Comparison of ENCODE assay signal across 13 mouse cellular contexts in the genomic region with DNA sequence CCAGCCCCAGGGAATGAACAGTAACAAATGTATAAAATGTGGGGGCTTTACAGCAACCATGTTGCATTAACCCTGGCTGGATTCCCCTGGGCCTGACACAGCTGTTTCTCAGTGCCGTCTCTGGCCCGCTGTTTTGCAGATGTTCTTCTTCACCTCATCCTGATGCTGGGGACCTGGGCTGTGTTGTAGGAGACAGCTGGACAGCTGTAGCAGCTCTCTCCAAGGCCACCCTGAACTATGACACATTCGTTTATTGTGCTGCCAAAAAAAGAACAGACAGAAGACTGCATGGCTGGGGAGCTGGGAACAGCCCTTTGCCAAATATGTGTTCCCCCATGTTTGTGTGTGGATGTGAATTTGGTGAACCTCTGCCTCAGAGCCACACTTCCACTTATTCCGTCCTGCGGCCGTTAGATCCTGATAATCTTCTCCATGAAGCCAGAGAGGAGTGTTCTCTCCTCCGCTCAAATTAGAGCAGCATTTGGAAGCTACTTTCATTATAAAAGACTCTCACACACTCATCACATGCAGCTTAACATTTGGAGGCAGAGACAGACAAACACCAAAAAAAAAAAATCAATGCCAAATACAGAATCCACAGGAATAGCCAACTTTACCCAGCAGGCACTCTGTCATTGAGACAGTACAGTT. TPM values are rescaled to one million over a fixed set of nuclear protein-coding genes. Genes with fewer than 3 reads are reported as not detected.
DNase-seq lines count a peak whose midpoint lies in the region; ATAC-seq and TF ChIP-seq lines count a peak whose summit lies in the region.
"Had no signal": no experiment of that assay in that cellular context is flagged by ENCODE, and none has a peak within 500 bp of the region (broad histone marks: within the 10 kb centered on the region; RNA-seq: fewer than 3 reads in every experiment).

No protein-coding gene starts in this region.

- no peak for TF ChIP-seq POLR2A in heart, adult 2 months (IDR thresholded peaks at IDR 0.05; ENCODE audit: insufficient read depth, low read depth, low read length)
- TF ChIP-seq POLR2A in cerebellum, adult 2 months (IDR thresholded peaks at IDR 0.05; ENCODE audit: borderline replicate concordance, insufficient read depth, low read length) = no peak

- peak; percentile 66 for TF ChIP-seq EP300 in heart, adult 2 months (IDR thresholded peaks at IDR 0.05; ENCODE audit: insufficient read depth, low read depth, low read length)
- TF ChIP-seq EP300 in liver, postnatal 0 days (IDR thresholded peaks at IDR 0.05; ENCODE audit: low read depth) = no peak

- 41% methylated on average over 7 of the region's 7 CpGs for WGBS in heart, adult 2 months
- 62% methylated on average over 7 of the region's 7 CpGs for WGBS in heart, embryonic 11.5 days (ENCODE audit: insufficient replicate concordance)
- 66% methylated on average over 7 of the region's 7 CpGs for WGBS in liver, postnatal 0 days (ENCODE audit: insufficient replicate concordance)
- 62% methylated on average over 7 of the region's 7 CpGs for WGBS in cerebellum, adult 2 months

- no peak for TF ChIP-seq CTCF in heart, adult 2 months (IDR thresholded peaks at IDR 0.05)
- TF ChIP-seq CTCF in liver, postnatal 0 days (IDR thresholded peaks at IDR 0.05; ENCODE audit: low read depth) = no peak
- no peak for TF ChIP-seq CTCF in cerebellum, adult 2 months (IDR thresholded peaks at IDR 0.05; ENCODE audit: borderline replicate concordance, insufficient read depth, low read depth, low read length)
- no peak for TF ChIP-seq CTCF in left cerebral cortex, adult 2 months (IDR thresholded peaks at IDR 0.05)

- H3K36me3 ChIP-seq in heart, adult 2 months (ENCODE audit: control insufficient read depth, insufficient read depth, low read length) = no peaks in the 10 kb centered on the region
- no peaks in the 10 kb centered on the region for H3K36me3 ChIP-seq in heart, embryonic 11.5 days (ENCODE audit: control insufficient read depth, insufficient read depth, low read length)
- no peaks in the 10 kb centered on the region for H3K36me3 ChIP-seq in liver, postnatal 0 days (replicated peaks; ENCODE audit: insufficient read depth, low read length)
- H3K36me3 ChIP-seq: forebrain, embryonic 12.5 days had no signal

- H3K27me3 ChIP-seq in heart, adult 2 months (ENCODE audit: control insufficient read depth, insufficient read depth, low read length) = no peaks in the 10 kb centered on the region
- H3K27me3 ChIP-seq in heart, embryonic 11.5 days (ENCODE audit: control insufficient read depth, insufficient read depth, low read length) = 0 out of 2 replicates have a peak, but pooled peaks cover 4% of the 10 kb centered on the region
- H3K27me3 ChIP-seq in liver, postnatal 0 days (ENCODE audit: insufficient read depth, low read length) = no peaks in the 10 kb centered on the region
- no peaks in the 10 kb centered on the region for H3K27me3 ChIP-seq in cerebellum, adult 2 months (ENCODE audit: control insufficient read depth, insufficient read depth, low read length)
- H3K27me3 ChIP-seq: forebrain, embryonic 12.5 days had no signal

- no peak for ATAC-seq in heart, embryonic 11.5 days (replicated peaks; ENCODE audit: insufficient number of reproducible peaks, low FRiP score, low TSS enrichment)
- no peak for ATAC-seq in liver, postnatal 0 days

- peaks cover 10% of the 10 kb centered on the region for H3K4me1 ChIP-seq in heart, adult 2 months (ENCODE audit: control insufficient read depth, insufficient read depth, low read length)
- no peaks in the 10 kb centered on the region for H3K4me1 ChIP-seq in heart, embryonic 11.5 days (ENCODE audit: control insufficient read depth, insufficient read depth, low read length)
- H3K4me1 ChIP-seq in liver, postnatal 0 days (ENCODE audit: insufficient read depth) = peaks cover 29% of the 10 kb centered on the region
- 0 out of 2 replicates have a peak, but pooled peaks cover 5% of the 10 kb centered on the region for H3K4me1 ChIP-seq in cerebellum, adult 2 months (ENCODE audit: control insufficient read depth, insufficient read depth, low read length)
- H3K4me1 ChIP-seq: forebrain, embryonic 12.5 days had no signal

- H3K4me3 ChIP-seq in heart, adult 2 months = no peak overlapping the region
- no peak overlapping the region for H3K4me3 ChIP-seq in heart, embryonic 11.5 days (ENCODE audit: low read depth, low read length)
- no peak overlapping the region for H3K4me3 ChIP-seq in liver, postnatal 0 days (ENCODE audit: low read depth, low read length)
- H3K4me3 ChIP-seq in cerebellum, adult 2 months (replicated peaks; ENCODE audit: insufficient read depth, low read depth, low read length) = no peak overlapping the region
- no peak overlapping the region for H3K4me3 ChIP-seq in left cerebral cortex, adult 2 months
- H3K4me3 ChIP-seq: forebrain, embryonic 12.5 days had no signal

- H3K4me2 ChIP-seq in heart, embryonic 11.5 days = no peak overlapping the region
- no peak overlapping the region for H3K4me2 ChIP-seq in liver, postnatal 0 days (ENCODE audit: low read depth, low read length)
- H3K4me2 ChIP-seq: forebrain, embryonic 12.5 days had no signal

- peak overlapping the region; percentile 65 for H3K27ac ChIP-seq in heart, adult 2 months
- H3K27ac ChIP-seq in heart, embryonic 11.5 days (ENCODE audit: low read depth, low read length) = no peak overlapping the region
- peak overlapping the region; percentile 87 for H3K27ac ChIP-seq in liver, postnatal 0 days (ENCODE audit: low read depth)
- no peak overlapping the region for H3K27ac ChIP-seq in cerebellum, adult 2 months (ENCODE audit: insufficient read depth, low read length)
- no peak overlapping the region for H3K27ac ChIP-seq in left cerebral cortex, adult 2 months
- H3K27ac ChIP-seq: forebrain, embryonic 12.5 days had no signal

- H3K79me2 ChIP-seq in heart, adult 2 months (replicated peaks; ENCODE audit: control insufficient read depth, insufficient read depth, low read length) = no peaks in the 10 kb centered on the region

- DNase-seq in heart, adult 2 months = peak; percentile 44 to 46
- DNase-seq in ovary, adult 18-20 months (ENCODE audit: low spot score) = peak; percentile 65
- DNase-seq in ovary, postnatal 14 days (ENCODE audit: low spot score) = no peak
- no peak for DNase-seq in liver, postnatal 0 days
- peak; percentile 48 for DNase-seq in testis, postnatal 14 days (ENCODE audit: low spot score)
- DNase-seq in cerebellum, adult 2 months = no peak
- DNase-seq in left cerebral cortex, adult 2 months (ENCODE audit: extremely low spot score in 1 of 2, low spot score in 2 of 2) = no peak
- DNase-seq: cerebellum, postnatal 25 days; midbrain, embryonic 14.5 days; thymus, postnatal 14 days had no signal

- no peaks in the 10 kb centered on the region for H3K9me3 ChIP-seq in heart, embryonic 11.5 days (replicated peaks; ENCODE audit: control insufficient read depth, low read length)
- H3K9me3 ChIP-seq in liver, postnatal 0 days (ENCODE audit: low read length) = no peaks in the 10 kb centered on the region
- H3K9me3 ChIP-seq: forebrain, embryonic 12.5 days had no signal

- H3K9ac ChIP-seq in heart, adult 2 months (ENCODE audit: low read depth, low read length) = 0 out of 2 replicates have a peak overlapping the region, but pooled peaks have one; percentile 35
- no peak overlapping the region for H3K9ac ChIP-seq in heart, embryonic 11.5 days (ENCODE audit: low read depth, low read length)
- H3K9ac ChIP-seq in liver, postnatal 0 days (replicated peaks) = no peak overlapping the region
- H3K9ac ChIP-seq: forebrain, embryonic 12.5 days had no signal

- intact Hi-C loops in heart, adult 2 months (cut with DNase I) = loop anchor here (2.0 kb wide), 1 partner anchor 96 kb away; no protein-coding TSS in a partner anchor
- intact Hi-C loops in left cerebral cortex, adult 2 months (cut with DNase I) = loop anchor here (10.0 kb wide), 1 partner anchor 1250 kb away; a partner anchor contains a TSS

RNA-seq across cellular contexts. Expression of a gene that starts 14.1 kb away (rescaled TPM):
- total RNA-seq in heart, adult 2 months (2021) = under 1 TPM; 0.16 to 0.23 TPM
- 0.21 and 0.29 TPM in 2 replicates for polyA plus RNA-seq in heart, adult 2 months (2012; rRNA removed)
- not detected in 2 replicates for polyA plus RNA-seq in heart, embryonic 11.5 days (2014; fragmentation: Nextera tagmentation; extraction: Ambion mirVana)
- polyA plus RNA-seq in liver, postnatal 0 days (2015; fragmentation: Nextera tagmentation; extraction: Ambion mirVana) = 0.09 and 0.19 TPM in 2 replicates
- polyA plus RNA-seq in cerebellum, adult 2 months (2012; rRNA removed) = 0.03 TPM in 1 of 2 replicates, not detected in the other
- not detected for total RNA-seq in left cerebral cortex, adult 2 months (2021)

RNA-seq across cellular contexts. Expression of a gene that starts 46.4 kb away (rescaled TPM):
- under 1 TPM in 1 of 2 experiments, not detected in 1; 0.07 TPM for total RNA-seq in heart, adult 2 months (2021)
- 0.12 TPM in 2 replicates for polyA plus RNA-seq in heart, adult 2 months (2012; rRNA removed)
- polyA plus RNA-seq in heart, embryonic 11.5 days (2014; fragmentation: Nextera tagmentation; extraction: Ambion mirVana) = not detected in 2 replicates
- 0.02 TPM in 1 of 2 replicates, not detected in the other for polyA plus RNA-seq in liver, postnatal 0 days (2015; fragmentation: Nextera tagmentation; extraction: Ambion mirVana)
- 0.05 and 0.10 TPM in 2 replicates for polyA plus RNA-seq in cerebellum, adult 2 months (2012; rRNA removed)
- total RNA-seq in left cerebral cortex, adult 2 months (2021) = 1 to 10 TPM; 3.3 to 3.5 TPM
- polyA plus RNA-seq: forebrain, embryonic 12.5 days; heart, postnatal 0 days had no signal

RNA-seq across cellular contexts. Expression of a gene that starts 57.1 kb away (rescaled TPM):
- total RNA-seq in heart, adult 2 months (2021) = 10 to 100 TPM; 12.5 to 14.7 TPM
- 8.0 and 9.0 TPM in 2 replicates for polyA plus RNA-seq in heart, adult 2 months (2012; rRNA removed)
- 28.6 and 35.8 TPM in 2 replicates for polyA plus RNA-seq in heart, embryonic 11.5 days (2014; fragmentation: Nextera tagmentation; extraction: Ambion mirVana)
- 397 and 414 TPM in 2 replicates for polyA plus RNA-seq in liver, postnatal 0 days (2015; fragmentation: Nextera tagmentation; extraction: Ambion mirVana)
- 12.6 and 14.6 TPM in 2 replicates for polyA plus RNA-seq in cerebellum, adult 2 months (2012; rRNA removed)
- 10 to 100 TPM; 52.0 to 57.0 TPM for total RNA-seq in left cerebral cortex, adult 2 months (2021)

Comparison
In these comparisons a context has a peak if more than half of its experiments do, and no peak if none do; other contexts are left out.
1. DNase-seq: peak in heart, adult 2 months (2 of 2), ovary, adult 18-20 months (single experiment) and testis, postnatal 14 days (single experiment); none in ovary, postnatal 14 days (single experiment), liver, postnatal 0 days (single experiment), cerebellum, adult 2 months (0 of 2) and left cerebral cortex, adult 2 months (0 of 2).
2. H3K27ac ChIP-seq: peak in heart, adult 2 months (single experiment) and liver, postnatal 0 days (single experiment); none in heart, embryonic 11.5 days (single experiment), cerebellum, adult 2 months (single experiment) and left cerebral cortex, adult 2 months (single experiment).
3. RNA of a gene that starts 57.1 kb away (polyA plus RNA-seq): 397 to 414 TPM in liver, postnatal 0 days; 28.6 to 35.8 TPM in heart, embryonic 11.5 days, 12.6 to 14.6 TPM in cerebellum, adult 2 months and 8.0 to 9.0 TPM in heart, adult 2 months; every median in the first group is over 10 times any median in the second.